Mouse (Mus musculus) liver, embryonic 11.5 days (tissue): ENCODE data around the gene Ntpcr. TPM values are rescaled to one million over a fixed set of nuclear protein-coding genes. Genes with fewer than 3 reads are reported as not detected.
A peak's percentile ranks its signal among the peaks of the same experiment; 100 is the strongest.

ENCODE experiments used
- ATAC-seq: fragments of 200-750 bp; cut with Nextera tagmentation; replicated peaks from 2 replicates; pipeline ENCODE4 v1.8.0; 2017; ENCODE audit warnings: moderate number of reproducible peaks, mild to moderate bottlenecking, moderate TSS enrichment, moderate library complexity; ENCODE audit not compliant: low FRiP score
- DNase-seq: peaks from one replicate; pipeline ENCODE4 v3.0.0-alpha.2; 2017; ENCODE audit warnings: low spot score
- H3K27ac ChIP-seq: fragments of 300-500 bp; sonication (generic); 2 replicates; pipeline ENCODE4 v1.5.1; 2014; ENCODE audit warnings: mild to moderate bottlenecking, low read depth, low read length, control low read depth
- H3K27me3 ChIP-seq: fragments of 300-500 bp; sonication (generic); replicated peaks from 2 replicates; pipeline ENCODE4 v1.6.1; 2014; ENCODE audit warnings: low read length, mixed read lengths; ENCODE audit not compliant: control insufficient read depth, insufficient read depth
- H3K36me3 ChIP-seq: fragments of 300-500 bp; sonication (generic); 2 replicates; pipeline ENCODE4 v1.6.1; 2014; ENCODE audit warnings: mild to moderate bottlenecking, low read length, moderate library complexity, mixed read lengths; ENCODE audit not compliant: control insufficient read depth, insufficient read depth
- H3K4me1 ChIP-seq: fragments of 300-500 bp; sonication (generic); replicated peaks from 2 replicates; pipeline ENCODE4 v1.6.1; 2014; ENCODE audit warnings: low read length, mixed read lengths; ENCODE audit not compliant: control insufficient read depth, insufficient read depth
- H3K4me2 ChIP-seq: fragments of 300-500 bp; sonication (generic); 2 replicates; pipeline ENCODE4 v1.6.1; 2014; ENCODE audit warnings: mild to moderate bottlenecking, control low read depth, moderate library complexity
- H3K4me3 ChIP-seq: fragments of 300-500 bp; sonication (generic); 2 replicates; pipeline ENCODE4 v1.5.1; 2014; ENCODE audit warnings: low read depth, low read length, control low read depth
- H3K9ac ChIP-seq: fragments of 300-500 bp; sonication (generic); 2 replicates; pipeline ENCODE4 v1.6.1; 2014; ENCODE audit warnings: low read depth, low read length, control low read depth
- H3K9me3 ChIP-seq: fragments of 300-500 bp; sonication (generic); 2 replicates; pipeline ENCODE4 v1.6.1; 2016; ENCODE audit warnings: low read length, inconsistent platforms, mixed read lengths; ENCODE audit not compliant: control insufficient read depth
- WGBS: fragments of 180-500 bp; shearing (Covaris S2); extraction: QIAGEN DNeasy Blood & Tissue Kit; methylation state at CpG from one replicate; pipeline ENCODE4 v1.1.7; 2014; 5-methylcytosine and 5-hydroxymethylcytosine counted together
- polyA plus RNA-seq: library from polyadenylated mRNA; unstranded; fragments of >200 nt; fragmentation: Nextera tagmentation; extraction: Ambion mirVana; gene quantifications from 2 replicates; pipeline ENCODE4 v1.2.1, GENCODE M21; 2014

Gene Ntpcr
- polyA plus RNA-seq, 1 experiment from 2014 or later: 36.7 TPM

DNA sequence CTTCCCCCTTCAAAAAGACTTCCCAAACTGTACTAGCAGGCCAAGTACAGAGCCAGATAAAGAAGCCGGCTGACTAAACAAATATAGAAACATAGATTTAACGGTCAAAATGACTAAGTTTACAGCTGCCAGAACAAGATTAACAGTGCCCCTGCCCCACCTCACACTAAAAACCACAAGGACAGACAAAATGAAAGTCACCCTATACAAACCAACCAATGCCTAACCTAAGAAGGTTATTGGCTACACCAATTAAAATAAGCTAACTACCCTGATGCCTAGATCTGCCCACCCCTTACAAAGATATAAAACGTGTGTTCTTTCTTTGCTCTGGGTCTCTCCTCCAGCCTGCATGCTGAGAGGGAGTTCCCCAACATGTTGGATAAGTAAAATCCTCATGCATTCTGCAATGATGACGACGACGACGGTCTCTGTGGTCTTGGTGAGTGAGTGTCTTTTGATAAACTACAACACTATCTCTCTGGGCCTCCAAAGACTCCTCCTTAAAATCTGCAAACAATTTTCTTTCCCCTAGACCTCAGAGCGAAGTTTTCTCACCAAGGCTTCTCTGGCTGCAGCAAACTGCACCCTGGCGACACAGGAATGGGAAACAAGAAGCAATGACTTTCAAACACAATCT, 63.2 kb downstream of the Ntpcr start:
- Histone ChIP-seq H3K4me2 (peak overlapping the region; percentile 22; the same call in 1 of the 2 replicates), H3K4me3 (no peak overlapping the region), H3K36me3 (no peaks in the 10 kb centered on the region), H3K9ac (no peak overlapping the region), H3K4me1 (peaks cover 17% of the 10 kb centered on the region), H3K27me3 (no peaks in the 10 kb centered on the region), H3K27ac (peak overlapping the region; percentile 64), H3K9me3 (no peaks in the 10 kb centered on the region)
- WGBS: 31% methylated on average over 9 of the region's 9 CpGs
- DNase-seq (no peak), ATAC-seq (peak; percentile 76)

DNA sequence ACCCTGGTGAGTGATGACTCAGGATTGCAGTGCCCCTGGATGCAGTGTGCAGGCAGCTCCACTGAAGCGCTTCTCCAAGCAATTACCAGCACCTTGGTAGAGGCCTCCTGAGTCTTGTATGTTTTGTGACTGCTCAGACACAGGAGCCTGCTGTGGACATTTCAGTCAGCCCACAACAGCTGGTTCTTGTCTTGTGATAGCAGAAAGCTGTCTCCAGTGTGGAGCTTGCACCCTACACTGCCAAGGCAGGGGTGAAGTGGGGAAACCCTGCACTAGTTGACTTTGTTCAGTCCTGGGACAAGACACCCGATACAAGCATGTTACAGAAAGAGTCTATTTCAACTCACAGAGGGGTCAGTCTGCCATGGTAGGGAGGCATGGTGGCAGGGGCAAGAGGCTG, 65.6 kb downstream of the Ntpcr start:
- H3K4me1 ChIP-seq: peaks cover 17% of the 10 kb centered on the region
- H3K9ac ChIP-seq: no peak overlapping the region
- 78% methylated on average over 2 of the region's 2 CpGs for WGBS
- no peaks in the 10 kb centered on the region for H3K9me3 ChIP-seq
- H3K36me3 ChIP-seq: no peaks in the 10 kb centered on the region
- no peak overlapping the region for H3K4me3 ChIP-seq
- H3K27me3 ChIP-seq: no peaks in the 10 kb centered on the region
- no peak overlapping the region for H3K27ac ChIP-seq
- ATAC-seq: no peak
- no peak overlapping the region for H3K4me2 ChIP-seq
- no peak for DNase-seq

DNA sequence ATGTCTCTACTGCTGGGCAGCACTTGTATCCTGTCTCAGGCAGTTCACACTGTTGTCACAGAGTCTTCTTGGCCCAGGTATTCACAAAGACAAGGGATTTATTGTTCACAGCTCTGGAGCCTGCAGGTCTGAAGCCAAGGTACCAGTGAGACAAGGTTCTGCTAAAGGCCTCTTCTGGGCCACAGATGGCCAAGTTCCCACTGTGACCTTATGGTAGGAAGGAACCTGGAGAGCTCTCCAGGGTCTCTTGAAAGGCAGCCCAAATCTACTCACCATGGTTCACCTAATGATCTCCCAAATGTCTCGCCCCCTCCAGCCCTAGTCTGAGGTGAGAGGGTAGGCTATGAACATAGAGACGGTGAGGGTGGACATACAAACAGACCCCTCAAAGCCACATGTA, 67.2 kb downstream of the Ntpcr start:
- Histone ChIP-seq H3K9me3 (no peaks in the 10 kb centered on the region), H3K27ac (no peak overlapping the region), H3K9ac (no peak overlapping the region), H3K4me2 (no peak overlapping the region), H3K4me3 (no peak overlapping the region), H3K27me3 (no peaks in the 10 kb centered on the region), H3K36me3 (no peaks in the 10 kb centered on the region), H3K4me1 (peaks cover 11% of the 10 kb centered on the region)
- ATAC-seq (no peak), DNase-seq (no peak)
- 87% methylated on average over 2 of the region's 2 CpGs for WGBS

Other genes starting within 250 kb of the Ntpcr start
- gene Sipa1l2, start 160.2 kb upstream of the Ntpcr start, polyA plus RNA-seq: 4.7 and 4.8 TPM in 2 replicates
- 2.6 and 3.3 TPM in 2 replicates for gene Map10, start 60.1 kb upstream of the Ntpcr start, polyA plus RNA-seq
- gene Pcnx2, start 168.4 kb downstream of the Ntpcr start, polyA plus RNA-seq: 0.47 and 0.67 TPM in 2 replicates
- gene Map3k21, start 180.5 kb downstream of the Ntpcr start, polyA plus RNA-seq: 0.07 and 0.14 TPM in 2 replicates